Mouse (Mus musculus): ENCODE results near the gene Mmp27.

The Mmp27 gene

GRCm38 (mm10) chr9:7571162-7571561, at the start of gene Mmp27:
Gene Mmp27, plus strand, starts transcription at chr9:7571396.
- no peak for DNase-seq (ENCODE audit: low read depth, low spot score)

GRCm38 (mm10) chr9:7526255-7526940, 44.8 kb upstream of the Mmp27 start:
- no peak for DNase-seq (ENCODE audit: low read depth, low spot score)

GRCm38 (mm10) chr9:7542763-7543162, 28.4 kb upstream of the Mmp27 start:
- no peak for DNase-seq (ENCODE audit: low read depth, low spot score)

GRCm38 (mm10) chr9:7544923-7545457, 26.2 kb upstream of the Mmp27 start:
- no peak for DNase-seq (ENCODE audit: low read depth, low spot score)

- no peak for DNase-seq (ENCODE audit: low read depth, low spot score)
These were observed 25.7 kb upstream of the Mmp27 start for GRCm38 (mm10) chr9:7545471-7545870.

- no peak for DNase-seq (ENCODE audit: low read depth, low spot score)
These were observed 25.3 kb upstream of the Mmp27 start for GRCm38 (mm10) chr9:7545920-7546319.

GRCm38 (mm10) chr9:7551943-7552342, 19.3 kb upstream of the Mmp27 start:
- DNase-seq (ENCODE audit: low read depth, low spot score), result no peak

GRCm38 (mm10) chr9:7553536-7553935, 17.7 kb upstream of the Mmp27 start:
- no peak for DNase-seq (ENCODE audit: low read depth, low spot score)

GRCm38 (mm10) chr9:7554382-7554781, 16.8 kb upstream of the Mmp27 start:
- DNase-seq (ENCODE audit: low read depth, low spot score), result no peak

GRCm38 (mm10) chr9:7558221-7559017, 12.8 kb upstream of the Mmp27 start, which contains the start of gene Mmp8:
Gene Mmp8, plus strand, starts transcription at chr9:7558456.
- DNase-seq (ENCODE audit: low read depth, low spot score), result no peak

GRCm38 (mm10) chr9:7560026-7560425, 11.2 kb upstream of the Mmp27 start:
- DNase-seq (ENCODE audit: low read depth, low spot score), result no peak

- no peak for DNase-seq (ENCODE audit: low read depth, low spot score)
These were observed 3.8 kb upstream of the Mmp27 start for GRCm38 (mm10) chr9:7567376-7567775.

- DNase-seq (ENCODE audit: low read depth, low spot score), result no peak
These were observed 3.3 kb upstream of the Mmp27 start for GRCm38 (mm10) chr9:7567923-7568322.

- DNase-seq (ENCODE audit: low read depth, low spot score), result no peak
These were observed 711 bp upstream of the Mmp27 start for GRCm38 (mm10) chr9:7570485-7570884.

- no peak for DNase-seq (ENCODE audit: low read depth, low spot score)
These were observed 992 bp downstream of the Mmp27 start for GRCm38 (mm10) chr9:7572188-7572587.

GRCm38 (mm10) chr9:7572663-7573308, 1.6 kb downstream of the Mmp27 start:
- DNase-seq (ENCODE audit: low read depth, low spot score), result no peak

GRCm38 (mm10) chr9:7575526-7575925, 4.3 kb downstream of the Mmp27 start:
- DNase-seq (ENCODE audit: low read depth, low spot score), result no peak

GRCm38 (mm10) chr9:7577371-7577770, 6.2 kb downstream of the Mmp27 start:
- DNase-seq (ENCODE audit: low read depth, low spot score), result no peak

- no peak for DNase-seq (ENCODE audit: low read depth, low spot score)
These were observed 18.9 kb downstream of the Mmp27 start for GRCm38 (mm10) chr9:7590063-7590462.

GRCm38 (mm10) chr9:7593272-7593812, 22.1 kb downstream of the Mmp27 start:
- no peak for DNase-seq (ENCODE audit: low read depth, low spot score)

- DNase-seq (ENCODE audit: low read depth, low spot score), result peak; percentile 52
These were observed 23.8 kb downstream of the Mmp27 start for GRCm38 (mm10) chr9:7594816-7595540.
